Mouse (Mus musculus): ENCODE measurements at regions not wholly inside any gene's neighbourhood (a gene's known extent, or its start where the extent isn't known, plus 50 kb on each side); places are given as distances from the start of the nearest gene placed in this dataset.

DNA sequence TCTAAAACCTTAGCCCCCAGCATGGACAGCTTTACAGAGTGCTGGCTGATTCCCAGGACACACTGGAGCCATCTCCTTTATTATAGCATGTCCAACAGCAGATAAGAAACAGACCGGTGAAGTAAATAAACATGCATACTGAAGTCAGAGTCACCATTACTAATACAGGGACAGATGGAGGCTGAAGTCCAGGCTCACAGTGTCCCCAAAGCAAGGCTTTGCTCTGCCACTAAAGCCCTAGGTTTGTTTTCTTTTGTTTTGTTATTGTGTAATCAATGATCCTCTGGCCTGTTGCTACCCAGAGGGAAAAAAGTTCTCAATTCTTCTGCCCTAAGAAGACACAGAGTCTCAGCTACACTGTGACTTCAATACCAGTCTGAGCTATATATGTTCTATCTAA lies 56.2 kb upstream of the Nt5e start:
- WGBS, result 35% methylated on average over 1 of the region's 1 CpGs
- Histone ChIP-seq H3K27me3 (ENCODE audit: insufficient read depth, low read length) (no peaks in the 10 kb centered on the region), H3K4me1 (ENCODE audit: insufficient read depth) (no peaks in the 10 kb centered on the region), H3K9ac (no peak overlapping the region), H3K27ac (ENCODE audit: low read depth) (no peak overlapping the region), H3K36me3 (ENCODE audit: insufficient read depth) (no peaks in the 10 kb centered on the region), H3K9me3 (ENCODE audit: low read depth, low read length) (no peaks in the 10 kb centered on the region), H3K4me3 (ENCODE audit: low read depth, low read length) (no peak overlapping the region), H3K4me2 (no peak overlapping the region)
- DNase-seq (no peak), ATAC-seq (ENCODE audit: insufficient read depth) (no peak)
- TF ChIP-seq CTCF (IDR thresholded peaks at IDR 0.05; ENCODE audit: low read depth), result no peak

DNA sequence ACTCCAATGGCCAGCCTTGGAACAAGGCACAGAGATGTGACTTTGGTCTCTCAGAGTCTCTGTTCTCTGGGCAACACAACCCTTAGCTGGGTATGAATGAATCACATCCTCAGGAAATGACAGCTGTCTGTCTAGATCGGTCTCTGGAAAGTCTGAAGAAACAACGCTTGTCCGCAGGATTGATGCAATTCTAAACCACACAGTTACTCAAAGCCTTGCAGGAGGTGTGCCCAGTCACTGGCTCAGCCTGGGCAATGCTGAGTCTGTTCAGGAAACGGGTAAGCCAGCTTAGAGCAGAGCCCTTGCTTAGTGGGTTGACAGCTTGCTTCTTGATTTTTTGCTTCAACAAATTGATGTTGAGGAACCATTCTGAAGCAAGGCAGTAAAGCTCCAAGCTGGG lies 53.7 kb upstream of the Nt5e start:
- Histone ChIP-seq H3K9me3 (ENCODE audit: low read depth, low read length) (no peaks in the 10 kb centered on the region), H3K4me3 (ENCODE audit: low read depth, low read length) (no peak overlapping the region), H3K4me2 (no peak overlapping the region), H3K27ac (ENCODE audit: low read depth) (no peak overlapping the region), H3K4me1 (ENCODE audit: insufficient read depth) (no peaks in the 10 kb centered on the region), H3K27me3 (ENCODE audit: insufficient read depth, low read length) (no peaks in the 10 kb centered on the region), H3K9ac (no peak overlapping the region), H3K36me3 (ENCODE audit: insufficient read depth) (no peaks in the 10 kb centered on the region)
- DNase-seq (no peak), ATAC-seq (ENCODE audit: insufficient read depth) (no peak)
- WGBS, result 75% methylated on average over 4 of the region's 4 CpGs
- no peak for TF ChIP-seq CTCF (IDR thresholded peaks at IDR 0.05; ENCODE audit: low read depth)

DNA sequence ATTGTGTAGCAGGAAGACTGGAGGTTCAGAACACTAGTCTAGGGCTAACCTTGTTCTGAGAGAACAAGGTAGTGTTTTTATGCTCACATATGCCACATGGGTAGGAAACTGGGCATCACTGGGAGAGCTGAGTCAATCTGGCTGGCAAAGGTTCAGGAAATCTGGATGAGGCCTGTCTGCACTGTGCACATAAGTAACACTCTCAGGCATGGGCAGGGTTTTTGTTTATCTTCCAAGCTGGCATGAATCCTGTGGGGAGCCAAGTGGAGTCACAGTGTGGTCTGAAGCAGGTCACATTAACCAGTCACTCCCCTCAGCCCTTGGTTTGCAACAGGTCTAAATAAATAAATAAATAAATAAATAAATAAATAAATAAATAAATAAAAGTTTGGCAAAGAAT lies 53.0 kb upstream of the Nt5e start:
- ATAC-seq (ENCODE audit: insufficient read depth), result no peak
- Histone ChIP-seq H3K4me3 (ENCODE audit: low read depth, low read length) (no peak overlapping the region), H3K9ac (no peak overlapping the region), H3K36me3 (ENCODE audit: insufficient read depth) (no peaks in the 10 kb centered on the region), H3K4me2 (no peak overlapping the region), H3K27me3 (ENCODE audit: insufficient read depth, low read length) (no peaks in the 10 kb centered on the region), H3K27ac (ENCODE audit: low read depth) (no peak overlapping the region), H3K4me1 (ENCODE audit: insufficient read depth) (no peaks in the 10 kb centered on the region), H3K9me3 (ENCODE audit: low read depth, low read length) (no peaks in the 10 kb centered on the region)
- DNase-seq, result peak; percentile 38
- TF ChIP-seq CTCF (IDR thresholded peaks at IDR 0.05; ENCODE audit: low read depth), result no peak

DNA sequence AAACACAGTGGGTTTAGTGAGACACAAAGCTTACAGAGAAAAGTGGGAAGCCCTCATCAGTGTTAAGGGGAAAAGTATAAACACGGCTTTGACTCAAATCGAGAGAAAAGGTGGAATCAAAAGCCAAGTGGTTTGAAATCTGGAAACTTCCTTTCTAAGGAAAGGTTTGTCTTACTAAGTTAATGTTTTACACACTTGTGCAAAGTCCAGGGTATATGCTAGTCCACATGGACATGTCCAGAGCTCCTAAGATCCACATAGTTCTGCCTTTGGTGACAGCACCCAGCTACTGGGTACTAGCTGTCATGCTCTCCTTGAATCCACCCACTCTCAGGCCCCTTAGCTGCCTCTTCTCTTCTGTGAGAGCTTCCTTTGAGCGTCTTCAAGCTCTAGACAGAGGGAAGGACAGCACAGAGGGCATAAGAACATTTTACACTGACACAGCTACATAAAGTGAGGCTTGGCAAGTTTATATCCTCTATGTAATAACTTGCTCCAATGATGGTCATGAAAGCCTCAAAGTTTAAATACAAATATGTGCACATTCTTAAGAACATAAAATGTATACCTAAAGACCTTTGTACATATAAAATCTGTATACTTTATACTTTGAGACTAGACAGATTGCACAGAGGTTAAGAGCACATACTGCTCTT lies 52.2 kb upstream of the Nt5e start:
- TF ChIP-seq CTCF (IDR thresholded peaks at IDR 0.05; ENCODE audit: low read depth), result no peak
- H3K4me1 ChIP-seq (ENCODE audit: insufficient read depth), result no peaks in the 10 kb centered on the region
- DNase-seq (no peak), ATAC-seq (ENCODE audit: insufficient read depth) (no peak)
- 56% methylated on average over 3 of the region's 3 CpGs for WGBS
- H3K36me3 ChIP-seq (ENCODE audit: insufficient read depth), result no peaks in the 10 kb centered on the region
- no peak overlapping the region for H3K4me2 ChIP-seq
- no peak overlapping the region for H3K9ac ChIP-seq
- H3K9me3 ChIP-seq (ENCODE audit: low read depth, low read length), result no peaks in the 10 kb centered on the region
- no peak overlapping the region for H3K27ac ChIP-seq (ENCODE audit: low read depth)
- H3K4me3 ChIP-seq (ENCODE audit: low read depth, low read length), result no peak overlapping the region
- no peaks in the 10 kb centered on the region for H3K27me3 ChIP-seq (ENCODE audit: insufficient read depth, low read length)

- no peaks in the 10 kb centered on the region for H3K4me1 ChIP-seq (ENCODE audit: insufficient read depth)
- ATAC-seq (ENCODE audit: insufficient read depth) (no peak), DNase-seq (no peak)
- no peak overlapping the region for H3K4me3 ChIP-seq (ENCODE audit: low read depth, low read length)
- no peak overlapping the region for H3K9ac ChIP-seq
- no peaks in the 10 kb centered on the region for H3K36me3 ChIP-seq (ENCODE audit: insufficient read depth)
- no peaks in the 10 kb centered on the region for H3K9me3 ChIP-seq (ENCODE audit: low read depth, low read length)
- TF ChIP-seq CTCF (IDR thresholded peaks at IDR 0.05; ENCODE audit: low read depth), result no peak
- H3K27me3 ChIP-seq (ENCODE audit: insufficient read depth, low read length), result no peaks in the 10 kb centered on the region
- H3K4me2 ChIP-seq, result no peak overlapping the region
- no peak overlapping the region for H3K27ac ChIP-seq (ENCODE audit: low read depth)
- WGBS, result 76% methylated on average over 3 of the region's 3 CpGs
Measured at GRCm38 (mm10) chr9:88276023-88276568, 50.9 kb upstream of the Nt5e start.

GRCm38 (mm10) chr9:88277031-88277430 lies 50.0 kb upstream of the Nt5e start:
- no peak for TF ChIP-seq CTCF (IDR thresholded peaks at IDR 0.05; ENCODE audit: low read depth)
- H3K4me3 ChIP-seq (ENCODE audit: low read depth, low read length), result no peak overlapping the region
- WGBS, result 82% methylated on average over 6 of the region's 6 CpGs
- no peaks in the 10 kb centered on the region for H3K27me3 ChIP-seq (ENCODE audit: insufficient read depth, low read length)
- ATAC-seq (ENCODE audit: insufficient read depth) (no peak), DNase-seq (no peak)
- no peaks in the 10 kb centered on the region for H3K36me3 ChIP-seq (ENCODE audit: insufficient read depth)
- H3K9ac ChIP-seq, result no peak overlapping the region
- no peaks in the 10 kb centered on the region for H3K9me3 ChIP-seq (ENCODE audit: low read depth, low read length)
- H3K4me2 ChIP-seq, result no peak overlapping the region
- H3K4me1 ChIP-seq (ENCODE audit: insufficient read depth), result no peaks in the 10 kb centered on the region
- H3K27ac ChIP-seq (ENCODE audit: low read depth), result no peak overlapping the region
